Mouse (Mus musculus): ENCODE results near the gene Apc2.
A peak's percentile ranks its signal among the peaks of the same experiment; 100 is the strongest.

DNA sequence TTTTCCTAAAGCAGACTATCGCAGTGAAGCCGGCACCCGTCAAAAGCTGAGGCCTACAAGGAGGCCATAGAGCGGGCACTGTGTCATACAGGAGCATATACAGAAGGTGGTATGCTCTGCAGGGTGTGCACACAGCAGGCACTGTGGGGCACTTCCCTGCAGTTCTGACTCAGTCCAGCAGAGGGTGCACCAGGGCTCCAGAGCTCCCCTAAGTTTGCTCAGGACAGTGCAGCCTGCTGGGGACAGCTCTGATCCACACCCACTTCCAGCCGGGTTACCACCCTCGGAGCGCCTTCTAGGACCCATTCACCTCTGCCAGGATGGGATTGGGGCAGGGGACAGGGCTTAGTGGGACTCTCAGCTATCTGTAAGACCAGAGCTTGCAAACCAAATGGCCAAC lies 54.5 kb downstream of the Apc2 start:
- peak; percentile 96 for TF ChIP-seq CTCF (conservative IDR thresholded peaks at IDR 0.05; ENCODE audit: insufficient read depth, insufficient read length, low read depth, low read length)
- TF ChIP-seq POLR2A (IDR thresholded peaks at IDR 0.05; ENCODE audit: low read depth, low read length): no peak

Measured in kidney, adult 2 months (tissue).